Mouse (Mus musculus): ENCODE results near the gene Tmod1. TPM values are rescaled to one million over a fixed set of nuclear protein-coding genes. Genes with fewer than 3 reads are reported as not detected.

Tmod1 gene
- total and polyA plus RNA-seq, 2 experiments from 2014 or later: 163 to 224 TPM

GRCm38 (mm10) chr4:46089524-46090125 lies 50.9 kb downstream of the Tmod1 start:
- ATAC-seq (ENCODE audit: insufficient read depth, low read depth): no peak
- WGBS: 93% methylated on average over 14 of the region's 14 CpGs
- TF ChIP-seq EP300 (IDR thresholded peaks at IDR 0.05; ENCODE audit: low read depth) (no peak), CTCF (IDR thresholded peaks at IDR 0.05; ENCODE audit: low read depth) (no peak)
- peaks cover 25% of the 10 kb centered on the region for H3K4me1 ChIP-seq (ENCODE audit: control insufficient read depth, insufficient read depth)
- peaks cover 68% of the 10 kb centered on the region for H3K36me3 ChIP-seq (replicated peaks; ENCODE audit: control insufficient read depth, insufficient read depth, low read length)
- no peak overlapping the region for H3K9ac ChIP-seq (replicated peaks; ENCODE audit: low read depth, low read length)
- H3K9me3 ChIP-seq (replicated peaks; ENCODE audit: control insufficient read depth, low read length): no peaks in the 10 kb centered on the region
- DNase-seq (ENCODE audit: low spot score): no peak
- no peak overlapping the region for H3K4me3 ChIP-seq (ENCODE audit: low read depth, low read length)
- no peak overlapping the region for H3K27ac ChIP-seq (ENCODE audit: low read depth)
- no peaks in the 10 kb centered on the region for H3K27me3 ChIP-seq (ENCODE audit: control insufficient read depth, insufficient read depth, low read length)
- H3K4me2 ChIP-seq (ENCODE audit: low read depth, low read length): no peak overlapping the region

GRCm38 (mm10) chr4:46092429-46093076 lies 53.8 kb downstream of the Tmod1 start:
- no peak for DNase-seq (ENCODE audit: low spot score)
- H3K9ac ChIP-seq (replicated peaks; ENCODE audit: low read depth, low read length): no peak overlapping the region
- no peaks in the 10 kb centered on the region for H3K27me3 ChIP-seq (ENCODE audit: control insufficient read depth, insufficient read depth, low read length)
- H3K4me2 ChIP-seq (ENCODE audit: low read depth, low read length): no peak overlapping the region
- no peak for ATAC-seq (ENCODE audit: insufficient read depth, low read depth)
- TF ChIP-seq EP300 (IDR thresholded peaks at IDR 0.05; ENCODE audit: low read depth): no peak
- TF ChIP-seq CTCF (IDR thresholded peaks at IDR 0.05; ENCODE audit: low read depth): no peak
- no peak overlapping the region for H3K4me3 ChIP-seq (ENCODE audit: low read depth, low read length)
- peaks cover 5% of the 10 kb centered on the region for H3K4me1 ChIP-seq (ENCODE audit: control insufficient read depth, insufficient read depth)
- no peak overlapping the region for H3K27ac ChIP-seq (ENCODE audit: low read depth)
- no peaks in the 10 kb centered on the region for H3K9me3 ChIP-seq (replicated peaks; ENCODE audit: control insufficient read depth, low read length)
- WGBS: 71% methylated on average over 5 of the region's 5 CpGs
- peaks cover 65% of the 10 kb centered on the region for H3K36me3 ChIP-seq (replicated peaks; ENCODE audit: control insufficient read depth, insufficient read depth, low read length)

- WGBS: 45% methylated on average over 15 of the region's 15 CpGs
- ATAC-seq (ENCODE audit: insufficient read depth, low read depth) (peak; percentile 33), DNase-seq (ENCODE audit: low spot score) (no peak)
- Histone ChIP-seq H3K27me3 (ENCODE audit: control insufficient read depth, insufficient read depth, low read length) (no peaks in the 10 kb centered on the region), H3K4me3 (ENCODE audit: low read depth, low read length) (no peak overlapping the region), H3K4me2 (ENCODE audit: low read depth, low read length) (no peak overlapping the region), H3K27ac (ENCODE audit: low read depth) (peak overlapping the region; percentile 39; the same call in 1 of the 2 replicates), H3K9me3 (replicated peaks; ENCODE audit: control insufficient read depth, low read length) (no peaks in the 10 kb centered on the region), H3K9ac (replicated peaks; ENCODE audit: low read depth, low read length) (no peak overlapping the region), H3K4me1 (ENCODE audit: control insufficient read depth, insufficient read depth) (peaks cover 3% of the 10 kb centered on the region; the same call in 1 of the 2 replicates), H3K36me3 (replicated peaks; ENCODE audit: control insufficient read depth, insufficient read depth, low read length) (peaks cover 68% of the 10 kb centered on the region)
- TF ChIP-seq CTCF (IDR thresholded peaks at IDR 0.05; ENCODE audit: low read depth) (no peak), EP300 (IDR thresholded peaks at IDR 0.05; ENCODE audit: low read depth) (no peak)
These were observed 56.4 kb downstream of the Tmod1 start for GRCm38 (mm10) chr4:46094916-46095825.

- H3K4me1 ChIP-seq (ENCODE audit: control insufficient read depth, insufficient read depth): peaks cover 3% of the 10 kb centered on the region; the same call in 1 of the 2 replicates
- no peaks in the 10 kb centered on the region for H3K27me3 ChIP-seq (ENCODE audit: control insufficient read depth, insufficient read depth, low read length)
- H3K9me3 ChIP-seq (replicated peaks; ENCODE audit: control insufficient read depth, low read length): no peaks in the 10 kb centered on the region
- H3K9ac ChIP-seq (replicated peaks; ENCODE audit: low read depth, low read length): no peak overlapping the region
- no peak overlapping the region for H3K4me3 ChIP-seq (ENCODE audit: low read depth, low read length)
- peaks cover 64% of the 10 kb centered on the region for H3K36me3 ChIP-seq (replicated peaks; ENCODE audit: control insufficient read depth, insufficient read depth, low read length)
- no peak for TF ChIP-seq CTCF (IDR thresholded peaks at IDR 0.05; ENCODE audit: low read depth)
- no peak for TF ChIP-seq EP300 (IDR thresholded peaks at IDR 0.05; ENCODE audit: low read depth)
- DNase-seq (ENCODE audit: low spot score) (no peak), ATAC-seq (ENCODE audit: insufficient read depth, low read depth) (no peak)
- no peak overlapping the region for H3K4me2 ChIP-seq (ENCODE audit: low read depth, low read length)
- H3K27ac ChIP-seq (ENCODE audit: low read depth): peak overlapping the region; percentile 39; the same call in 1 of the 2 replicates
- WGBS: 87% methylated on average over 3 of the region's 3 CpGs
These were observed 57.1 kb downstream of the Tmod1 start for GRCm38 (mm10) chr4:46095826-46096159.

- H3K4me1 ChIP-seq (ENCODE audit: control insufficient read depth, insufficient read depth): peaks cover 3% of the 10 kb centered on the region; the same call in 1 of the 2 replicates
- WGBS: 88% methylated on average over 7 of the region's 7 CpGs
- no peak overlapping the region for H3K9ac ChIP-seq (replicated peaks; ENCODE audit: low read depth, low read length)
- no peak overlapping the region for H3K4me2 ChIP-seq (ENCODE audit: low read depth, low read length)
- H3K9me3 ChIP-seq (replicated peaks; ENCODE audit: control insufficient read depth, low read length): no peaks in the 10 kb centered on the region
- no peak for DNase-seq (ENCODE audit: low spot score)
- TF ChIP-seq EP300 (IDR thresholded peaks at IDR 0.05; ENCODE audit: low read depth): no peak
- TF ChIP-seq CTCF (IDR thresholded peaks at IDR 0.05; ENCODE audit: low read depth): no peak
- no peak for ATAC-seq (ENCODE audit: insufficient read depth, low read depth)
- peaks cover 56% of the 10 kb centered on the region for H3K36me3 ChIP-seq (replicated peaks; ENCODE audit: control insufficient read depth, insufficient read depth, low read length)
- no peak overlapping the region for H3K4me3 ChIP-seq (ENCODE audit: low read depth, low read length)
- H3K27ac ChIP-seq (ENCODE audit: low read depth): no peak overlapping the region
- H3K27me3 ChIP-seq (ENCODE audit: control insufficient read depth, insufficient read depth, low read length): no peaks in the 10 kb centered on the region
These were observed 57.8 kb downstream of the Tmod1 start for GRCm38 (mm10) chr4:46096546-46096945.

Data from heart, postnatal 0 days (tissue).